Mouse (Mus musculus): ENCODE results near the gene Tnni3k. TPM values are rescaled to one million over a fixed set of nuclear protein-coding genes. Genes with fewer than 3 reads are reported as not detected.

Tnni3k gene
- not detected for total RNA-seq (2023)

GRCm38 (mm10) chr3:155055231-155055916, at the start of gene Tnni3k:
Gene Tnni3k (minus strand): TSS chr3:155055407.

DNA sequence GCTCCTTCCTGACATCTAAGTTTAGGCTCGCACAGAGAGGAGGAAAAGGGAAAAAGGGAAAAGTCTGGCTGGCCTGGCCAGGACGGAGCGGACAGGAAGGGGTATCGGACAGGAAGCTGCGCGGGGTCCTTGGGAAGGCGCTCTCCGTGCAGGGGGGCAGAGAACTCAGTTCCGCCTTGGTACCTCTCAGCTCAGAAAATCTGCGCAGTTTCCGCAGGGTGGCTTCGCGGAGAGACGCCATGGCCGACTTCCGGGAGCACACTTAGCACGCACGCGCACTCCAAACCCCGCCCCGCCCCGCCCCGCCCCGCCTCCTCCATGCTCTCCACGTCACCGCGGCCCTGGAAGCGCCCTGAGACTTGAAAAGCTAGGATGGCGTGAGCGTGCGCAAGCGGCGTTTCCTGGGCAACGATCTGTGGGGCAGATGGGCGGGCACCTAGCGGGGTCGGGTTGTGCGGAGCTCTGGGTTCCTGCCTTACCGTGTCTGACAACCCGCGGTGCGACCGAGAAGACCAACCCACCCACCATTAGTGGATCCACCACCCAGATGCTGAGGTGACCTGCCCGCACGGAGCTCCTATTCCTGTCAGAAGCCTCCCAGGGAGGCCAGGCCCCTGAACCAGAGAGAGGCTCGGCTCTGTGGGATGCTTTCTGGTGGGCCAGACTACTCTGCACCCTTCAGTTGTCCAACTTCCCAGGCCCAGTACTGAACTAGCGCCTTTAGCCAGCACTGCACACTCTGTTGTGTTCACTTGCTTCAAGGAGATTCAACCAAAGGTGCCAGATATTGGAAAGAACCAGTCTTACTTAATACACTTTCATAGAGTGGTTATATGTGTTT, 38.1 kb upstream of the Tnni3k start, which contains the start of the genes Fpgt and Lrriq3:
Gene Fpgt (minus strand): TSS at position 288 of the 841 bp plus-strand sequence.
Gene Lrriq3 (plus strand): TSS at position 319 of the 841 bp plus-strand sequence.

Other genes with a start within 250 kb of the Tnni3k start
- gene Fpgt, start 38.0 kb upstream of the Tnni3k start, total RNA-seq (2023) = 10 to 100 TPM; 18.8 to 25.3 TPM
- not detected for gene Lrriq3, start 38.0 kb upstream of the Tnni3k start, total RNA-seq (2023)